Mouse (Mus musculus): ENCODE data around the gene Kcnip1. TPM values are rescaled to one million over a fixed set of nuclear protein-coding genes. Genes with fewer than 3 reads are reported as not detected.
A peak's percentile ranks its signal among the peaks of the same experiment; 100 is the strongest.

The Kcnip1 gene
- polyA plus RNA-seq, 1 experiment from 2014 or later = 9.0 TPM

DNA sequence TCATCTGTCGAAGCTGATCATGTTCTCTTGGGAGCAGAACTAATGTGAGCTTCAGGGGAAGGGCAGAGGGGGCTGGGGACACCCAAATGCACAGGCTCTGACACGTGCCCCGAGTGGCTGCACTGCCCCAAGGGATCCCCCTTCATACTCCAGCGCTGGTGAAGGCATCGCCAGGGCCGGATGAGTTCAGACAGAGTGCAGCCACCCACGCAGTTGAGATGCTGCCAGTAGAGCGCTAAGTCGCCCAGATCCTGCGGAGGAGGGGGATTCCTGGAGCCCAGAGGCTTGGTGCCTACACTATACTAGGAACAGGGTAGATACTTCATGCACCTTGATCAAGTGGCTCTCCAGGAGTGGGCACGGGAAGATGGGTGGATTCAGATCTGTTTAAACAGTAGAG is 143.3 kb downstream of the Kcnip1 start:
- Histone ChIP-seq H3K4me1 (ENCODE audit: control insufficient read depth, insufficient read depth, low read length) (no peaks in the 10 kb centered on the region; the same call in 1 of the 2 replicates), H3K4me2 (no peak overlapping the region), H3K27ac (ENCODE audit: low read depth, low read length) (no peak overlapping the region), H3K36me3 (ENCODE audit: control insufficient read depth, insufficient read depth, low read length) (no peaks in the 10 kb centered on the region), H3K9me3 (ENCODE audit: control insufficient read depth, low read length) (no peaks in the 10 kb centered on the region), H3K4me3 (ENCODE audit: low read depth, low read length) (no peak overlapping the region), H3K9ac (ENCODE audit: low read length) (no peak overlapping the region), H3K27me3 (ENCODE audit: control insufficient read depth, insufficient read depth, low read length) (no peaks in the 10 kb centered on the region; the same call in 1 of the 2 replicates)
- no peak for ATAC-seq (ENCODE audit: low FRiP score)
- no peak for DNase-seq (ENCODE audit: low spot score, missing footprints)
- 56% methylated on average over 11 of the region's 11 CpGs for WGBS

DNA sequence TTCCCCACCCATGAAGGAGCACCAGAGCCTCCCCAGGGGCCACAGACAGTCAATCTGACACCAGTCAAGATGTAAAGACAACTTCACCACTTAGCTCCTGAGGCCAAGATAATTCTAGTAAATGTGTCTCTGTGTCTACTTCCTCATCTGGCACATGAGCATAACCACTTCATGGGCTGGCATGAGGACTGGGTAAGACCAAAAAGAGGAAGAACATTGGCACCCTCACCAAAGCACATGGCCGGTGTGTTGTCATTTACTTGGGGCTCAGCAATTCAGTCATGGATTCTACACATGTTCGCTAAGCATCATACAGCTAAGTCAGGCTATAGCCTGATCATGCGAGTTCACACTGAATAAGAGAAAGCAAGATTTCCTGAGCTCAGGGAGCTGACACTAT is 144.3 kb downstream of the Kcnip1 start:
- Histone ChIP-seq H3K9me3 (ENCODE audit: control insufficient read depth, low read length) (no peaks in the 10 kb centered on the region), H3K27me3 (ENCODE audit: control insufficient read depth, insufficient read depth, low read length) (no peaks in the 10 kb centered on the region; the same call in 1 of the 2 replicates), H3K4me3 (ENCODE audit: low read depth, low read length) (no peak overlapping the region), H3K4me1 (ENCODE audit: control insufficient read depth, insufficient read depth, low read length) (no peaks in the 10 kb centered on the region; the same call in 1 of the 2 replicates), H3K36me3 (ENCODE audit: control insufficient read depth, insufficient read depth, low read length) (no peaks in the 10 kb centered on the region), H3K4me2 (no peak overlapping the region), H3K9ac (ENCODE audit: low read length) (no peak overlapping the region), H3K27ac (ENCODE audit: low read depth, low read length) (no peak overlapping the region)
- ATAC-seq (ENCODE audit: low FRiP score) (no peak), DNase-seq (ENCODE audit: low spot score, missing footprints) (no peak)
- 89% methylated on average over 3 of the region's 3 CpGs for WGBS

DNA sequence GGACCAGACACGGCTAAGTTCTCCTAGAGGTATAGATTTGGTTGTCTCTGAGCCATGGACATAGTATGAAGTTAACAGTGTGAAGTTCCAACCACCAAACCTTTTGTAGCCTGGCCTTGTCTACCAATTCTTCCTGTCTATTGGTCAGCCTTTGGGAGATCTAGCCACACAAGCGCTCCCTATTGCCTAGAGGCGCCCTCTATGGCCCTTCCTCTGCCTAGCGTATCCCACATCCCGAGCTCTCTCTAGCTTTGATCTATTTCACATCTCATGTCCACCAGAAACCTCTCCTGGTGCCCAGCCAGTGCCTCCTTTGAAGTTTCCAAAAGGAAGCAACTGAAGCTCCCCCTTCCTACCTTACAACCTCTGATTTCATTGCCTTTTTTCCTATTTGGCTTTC is 147.0 kb downstream of the Kcnip1 start:
- H3K9me3 ChIP-seq (ENCODE audit: control insufficient read depth, low read length) = no peaks in the 10 kb centered on the region
- 63% methylated on average over 5 of the region's 5 CpGs for WGBS
- H3K36me3 ChIP-seq (ENCODE audit: control insufficient read depth, insufficient read depth, low read length) = no peaks in the 10 kb centered on the region
- H3K27ac ChIP-seq (ENCODE audit: low read depth, low read length) = no peak overlapping the region
- no peak overlapping the region for H3K9ac ChIP-seq (ENCODE audit: low read length)
- H3K4me2 ChIP-seq = no peak overlapping the region
- DNase-seq (ENCODE audit: low spot score, missing footprints) (peak; percentile 66), ATAC-seq (ENCODE audit: low FRiP score) (no peak)
- H3K4me3 ChIP-seq (ENCODE audit: low read depth, low read length) = no peak overlapping the region
- H3K4me1 ChIP-seq (ENCODE audit: control insufficient read depth, insufficient read depth, low read length) = no peaks in the 10 kb centered on the region; the same call in 1 of the 2 replicates
- H3K27me3 ChIP-seq (ENCODE audit: control insufficient read depth, insufficient read depth, low read length) = peaks cover 4% of the 10 kb centered on the region; the same call in 1 of the 2 replicates

DNA sequence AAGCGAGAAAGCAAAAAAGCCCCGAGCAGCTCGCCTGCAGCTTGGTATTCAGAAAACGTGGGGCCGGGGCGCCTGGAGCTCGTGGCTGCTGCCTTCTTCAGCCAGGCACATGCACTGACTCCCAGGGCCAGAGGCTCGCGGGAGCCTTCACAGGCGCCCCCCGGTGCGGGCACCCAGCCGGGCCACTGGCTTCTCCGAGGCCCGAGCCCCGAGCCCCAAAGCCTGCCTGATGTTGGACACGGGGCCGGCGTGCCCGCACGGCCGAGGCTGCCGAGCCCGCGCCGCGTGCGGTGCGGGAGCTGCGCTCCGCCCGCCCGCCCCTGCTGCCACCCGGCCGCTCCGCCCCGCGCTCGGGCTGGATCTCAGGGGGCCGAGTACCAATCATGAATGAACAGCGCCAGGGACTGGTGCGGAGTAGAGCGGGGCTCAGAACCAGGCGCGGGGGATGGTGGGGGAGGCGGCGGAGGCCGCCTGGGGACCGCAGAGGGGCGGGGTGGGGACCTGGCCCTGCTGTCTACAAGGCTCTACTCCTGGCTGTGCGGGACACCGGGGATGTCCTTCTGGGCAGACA is 149.6 kb downstream of the Kcnip1 start:
- Histone ChIP-seq H3K36me3 (ENCODE audit: control insufficient read depth, insufficient read depth, low read length) (no peaks in the 10 kb centered on the region), H3K27me3 (ENCODE audit: control insufficient read depth, insufficient read depth, low read length) (peaks cover 4% of the 10 kb centered on the region; the same call in 1 of the 2 replicates), H3K27ac (ENCODE audit: low read depth, low read length) (no peak overlapping the region), H3K4me3 (ENCODE audit: low read depth, low read length) (peak overlapping the region; percentile 50), H3K9me3 (ENCODE audit: control insufficient read depth, low read length) (no peaks in the 10 kb centered on the region), H3K4me1 (ENCODE audit: control insufficient read depth, insufficient read depth, low read length) (no peaks in the 10 kb centered on the region), H3K9ac (ENCODE audit: low read length) (peak overlapping the region; percentile 71), H3K4me2 (peak overlapping the region; percentile 87)
- peak; percentile 93 for DNase-seq (ENCODE audit: low spot score, missing footprints)
- ATAC-seq (ENCODE audit: low FRiP score) = peak; percentile 92
- under 1% methylated on average over 52 of the region's 52 CpGs for WGBS

DNA sequence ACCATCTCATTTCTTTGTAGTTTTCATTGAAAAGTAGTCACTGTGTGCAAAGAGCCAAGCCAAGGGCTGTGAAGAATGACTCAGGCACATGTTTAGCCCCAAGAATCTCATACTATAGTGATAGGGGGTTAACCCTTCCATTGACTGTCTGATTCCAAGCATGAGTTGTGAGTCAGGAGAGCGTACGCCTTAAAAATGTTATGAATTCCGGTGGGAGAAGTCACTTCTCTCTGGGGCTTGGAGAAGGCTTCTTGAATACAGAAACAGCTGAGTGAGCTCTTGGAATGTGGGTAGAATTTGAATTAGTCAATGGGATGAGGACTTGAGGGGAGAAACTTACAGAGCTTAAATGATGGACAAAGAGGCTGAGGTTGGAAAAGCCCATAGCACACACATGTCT is 153.9 kb downstream of the Kcnip1 start:
- H3K4me1 ChIP-seq (ENCODE audit: control insufficient read depth, insufficient read depth, low read length) = no peaks in the 10 kb centered on the region
- H3K9me3 ChIP-seq (ENCODE audit: control insufficient read depth, low read length) = no peaks in the 10 kb centered on the region
- H3K4me2 ChIP-seq = no peak overlapping the region
- WGBS = 91% methylated on average over 3 of the region's 3 CpGs
- no peak overlapping the region for H3K4me3 ChIP-seq (ENCODE audit: low read depth, low read length)
- no peak for ATAC-seq (ENCODE audit: low FRiP score)
- peaks cover 4% of the 10 kb centered on the region; the same call in 1 of the 2 replicates for H3K27me3 ChIP-seq (ENCODE audit: control insufficient read depth, insufficient read depth, low read length)
- DNase-seq (ENCODE audit: low spot score, missing footprints) = peak; percentile 12
- no peak overlapping the region for H3K27ac ChIP-seq (ENCODE audit: low read depth, low read length)
- H3K9ac ChIP-seq (ENCODE audit: low read length) = no peak overlapping the region
- H3K36me3 ChIP-seq (ENCODE audit: control insufficient read depth, insufficient read depth, low read length) = no peaks in the 10 kb centered on the region

DNA sequence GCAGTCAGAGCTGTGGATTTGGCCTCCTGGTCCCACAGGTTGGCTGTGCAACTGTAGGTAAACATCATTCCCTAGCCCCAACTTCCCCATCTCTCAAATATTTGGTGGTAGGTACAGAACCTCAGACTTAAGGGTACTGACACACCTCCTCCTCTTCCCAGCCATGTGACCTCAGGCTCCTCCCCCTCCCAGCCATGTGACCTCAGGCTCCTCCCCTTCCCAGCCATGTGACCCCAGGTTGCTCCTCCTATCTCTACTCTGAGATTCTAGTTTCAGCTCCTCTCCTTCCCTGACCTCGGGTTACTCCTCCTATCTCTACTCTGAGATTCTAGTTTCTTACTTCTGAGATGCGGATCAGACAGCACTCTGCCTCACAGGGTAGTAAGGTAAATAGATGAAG is 163.2 kb downstream of the Kcnip1 start:
- no peak overlapping the region for H3K4me2 ChIP-seq
- WGBS = 83% methylated on average over 2 of the region's 2 CpGs
- H3K4me1 ChIP-seq (ENCODE audit: control insufficient read depth, insufficient read depth, low read length) = no peaks in the 10 kb centered on the region
- DNase-seq (ENCODE audit: low spot score, missing footprints) = no peak
- H3K9me3 ChIP-seq (ENCODE audit: control insufficient read depth, low read length) = no peaks in the 10 kb centered on the region
- H3K9ac ChIP-seq (ENCODE audit: low read length) = no peak overlapping the region
- H3K27ac ChIP-seq (ENCODE audit: low read depth, low read length) = no peak overlapping the region
- H3K36me3 ChIP-seq (ENCODE audit: control insufficient read depth, insufficient read depth, low read length) = no peaks in the 10 kb centered on the region
- no peak overlapping the region for H3K4me3 ChIP-seq (ENCODE audit: low read depth, low read length)
- no peak; the same call in 1 of the 2 replicates for ATAC-seq (ENCODE audit: low FRiP score)
- no peaks in the 10 kb centered on the region for H3K27me3 ChIP-seq (ENCODE audit: control insufficient read depth, insufficient read depth, low read length)

DNA sequence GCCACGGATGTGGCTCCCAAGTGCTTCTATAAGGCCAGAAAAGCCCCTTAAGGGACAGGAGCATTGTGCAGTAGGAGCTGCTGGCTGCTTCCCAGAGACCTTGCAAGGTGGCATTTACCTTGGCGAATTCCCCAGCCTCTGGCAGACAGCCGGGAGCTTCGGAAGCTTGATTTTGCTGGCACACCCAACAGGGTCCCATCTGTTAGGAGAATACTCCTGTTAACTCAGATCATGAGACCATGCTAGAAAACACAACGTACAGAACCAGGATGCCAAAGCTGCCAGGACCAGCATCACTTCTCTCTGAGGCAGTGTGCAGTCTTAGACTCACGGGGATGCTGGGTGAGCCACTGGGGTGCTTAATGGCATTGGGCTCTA is 165.1 kb downstream of the Kcnip1 start:
- no peak overlapping the region for H3K9ac ChIP-seq (ENCODE audit: low read length)
- ATAC-seq (ENCODE audit: low FRiP score) = no peak
- H3K9me3 ChIP-seq (ENCODE audit: control insufficient read depth, low read length) = no peaks in the 10 kb centered on the region
- H3K27ac ChIP-seq (ENCODE audit: low read depth, low read length) = no peak overlapping the region
- H3K27me3 ChIP-seq (ENCODE audit: control insufficient read depth, insufficient read depth, low read length) = no peaks in the 10 kb centered on the region
- DNase-seq (ENCODE audit: low spot score, missing footprints) = no peak
- H3K4me1 ChIP-seq (ENCODE audit: control insufficient read depth, insufficient read depth, low read length) = no peaks in the 10 kb centered on the region
- no peak overlapping the region for H3K4me3 ChIP-seq (ENCODE audit: low read depth, low read length)
- H3K4me2 ChIP-seq = no peak overlapping the region
- 80% methylated on average over 6 of the region's 6 CpGs for WGBS
- H3K36me3 ChIP-seq (ENCODE audit: control insufficient read depth, insufficient read depth, low read length) = no peaks in the 10 kb centered on the region

DNA sequence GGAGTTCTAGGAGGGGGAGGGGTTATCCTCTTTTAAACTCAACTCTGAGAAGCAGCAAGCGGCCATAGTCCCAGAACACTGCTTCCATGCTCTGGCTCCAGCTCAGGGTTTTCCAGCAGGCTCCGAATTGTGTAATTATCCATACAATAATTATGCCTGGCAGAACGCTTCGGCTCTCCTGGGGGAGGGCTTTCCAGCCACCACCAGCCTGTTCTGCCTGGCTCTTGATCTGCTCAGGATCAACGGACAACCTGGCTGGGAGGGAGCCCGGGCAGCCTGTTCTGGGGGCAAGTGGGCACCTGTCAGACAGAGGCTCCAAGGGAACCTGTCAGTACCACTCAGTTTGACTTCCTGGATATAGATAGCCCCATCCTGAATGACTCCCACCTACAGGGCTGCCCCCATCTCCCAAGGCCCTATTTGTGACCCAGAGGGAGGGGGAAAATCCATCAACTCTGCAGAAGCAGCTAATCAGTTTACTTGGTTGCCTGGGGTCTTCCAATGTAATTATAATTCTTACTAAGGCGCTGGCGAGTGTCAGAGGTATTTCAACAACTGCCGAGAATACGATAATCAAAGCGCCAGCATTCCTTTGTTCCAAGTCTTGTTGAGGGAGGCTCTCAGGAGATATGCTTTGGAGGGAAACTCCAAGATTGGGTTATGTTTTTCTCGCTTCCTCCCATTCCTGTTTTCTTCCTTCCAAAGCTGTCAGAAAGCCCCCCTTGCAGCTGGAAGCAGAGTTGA is 165.7 kb downstream of the Kcnip1 start:
- ATAC-seq (ENCODE audit: low FRiP score) = no peak
- Histone ChIP-seq H3K27ac (ENCODE audit: low read depth, low read length) (no peak overlapping the region), H3K9me3 (ENCODE audit: control insufficient read depth, low read length) (no peaks in the 10 kb centered on the region), H3K4me2 (no peak overlapping the region), H3K4me3 (ENCODE audit: low read depth, low read length) (no peak overlapping the region), H3K36me3 (ENCODE audit: control insufficient read depth, insufficient read depth, low read length) (no peaks in the 10 kb centered on the region), H3K9ac (ENCODE audit: low read length) (no peak overlapping the region), H3K27me3 (ENCODE audit: control insufficient read depth, insufficient read depth, low read length) (no peaks in the 10 kb centered on the region), H3K4me1 (ENCODE audit: control insufficient read depth, insufficient read depth, low read length) (no peaks in the 10 kb centered on the region)
- no peak for DNase-seq (ENCODE audit: low spot score, missing footprints)
- WGBS = 68% methylated on average over 12 of the region's 12 CpGs

GRCm38 (mm10) chr11:33824739-33825138 is 168.2 kb downstream of the Kcnip1 start:
- Histone ChIP-seq H3K27me3 (ENCODE audit: control insufficient read depth, insufficient read depth, low read length) (no peaks in the 10 kb centered on the region), H3K27ac (ENCODE audit: low read depth, low read length) (no peak overlapping the region), H3K4me1 (ENCODE audit: control insufficient read depth, insufficient read depth, low read length) (no peaks in the 10 kb centered on the region), H3K9ac (ENCODE audit: low read length) (no peak overlapping the region), H3K4me2 (no peak overlapping the region), H3K9me3 (ENCODE audit: control insufficient read depth, low read length) (no peaks in the 10 kb centered on the region), H3K4me3 (ENCODE audit: low read depth, low read length) (no peak overlapping the region), H3K36me3 (ENCODE audit: control insufficient read depth, insufficient read depth, low read length) (no peaks in the 10 kb centered on the region)
- no peak for ATAC-seq (ENCODE audit: low FRiP score)
- no peak for DNase-seq (ENCODE audit: low spot score, missing footprints)
- WGBS = 62% methylated on average over 6 of the region's 6 CpGs

Data from midbrain, embryonic 11.5 days (tissue).